Mouse (Mus musculus): ENCODE data around the gene Plk3. TPM values are rescaled to one million over a fixed set of nuclear protein-coding genes. Genes with fewer than 3 reads are reported as not detected.

Gene Plk3
- polyA plus RNA-seq, 1 experiment from 2014 or later, result 19.1 TPM

DNA sequence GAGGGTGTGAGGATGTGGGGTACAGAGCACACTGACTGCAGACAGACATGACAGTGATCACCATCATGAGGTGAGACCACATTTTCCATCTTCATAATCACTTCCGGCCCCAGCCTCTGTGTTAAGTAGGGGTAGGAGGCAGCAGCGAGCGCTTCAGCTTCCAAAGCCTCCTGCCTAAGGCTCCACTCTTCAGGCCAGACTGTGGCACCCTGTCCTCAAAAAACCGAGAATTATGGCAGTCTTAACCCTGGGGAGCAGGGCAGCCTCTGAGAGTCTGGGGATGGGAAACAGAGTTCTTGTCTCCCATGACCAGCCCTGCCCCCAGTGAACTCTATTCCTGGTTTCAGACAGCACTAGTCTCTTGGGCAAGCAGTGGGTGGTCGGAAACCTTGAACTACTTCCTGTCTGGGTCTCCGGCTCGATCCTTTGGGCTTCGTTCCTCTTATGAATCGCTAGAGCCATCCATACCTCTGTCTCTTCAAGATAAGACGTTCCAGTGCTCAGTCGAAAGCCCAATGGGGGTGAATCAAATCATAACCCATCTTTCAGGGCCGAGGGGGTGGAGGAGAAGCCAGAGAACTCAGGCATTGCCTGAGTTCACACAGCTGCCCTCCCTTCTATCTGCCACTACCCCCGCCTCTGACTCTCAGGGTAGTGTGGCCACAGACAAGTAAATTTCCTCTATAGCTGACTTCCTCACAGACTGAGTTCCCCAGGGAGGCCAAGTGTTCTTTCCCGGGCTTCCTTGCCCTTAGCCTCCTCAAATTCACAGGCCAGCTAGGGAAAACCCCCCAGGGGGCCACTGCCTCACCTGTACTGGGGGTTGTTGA lies 9.0 kb downstream of the Plk3 start:
- no peak overlapping the region for H3K4me2 ChIP-seq (ENCODE audit: low read depth, low read length)

DNA sequence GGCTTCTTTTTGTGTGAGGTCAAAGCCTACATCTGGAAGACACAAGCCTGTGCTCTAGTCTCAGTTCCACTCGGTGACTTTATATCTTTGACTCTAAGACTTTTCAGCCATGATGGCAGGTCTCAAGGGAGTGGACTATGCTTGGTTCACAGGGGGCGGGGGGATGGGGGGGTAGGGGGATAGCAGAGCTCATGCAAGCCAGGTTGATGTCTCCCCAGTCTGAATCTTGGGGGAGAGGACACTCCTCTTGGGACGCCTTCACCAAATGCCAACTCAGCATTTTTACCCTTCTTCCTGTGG lies 9.6 kb downstream of the Plk3 start:
- Histone ChIP-seq H3K27ac (ENCODE audit: low read depth, low read length) (no peak overlapping the region), H3K9ac (replicated peaks; ENCODE audit: low read depth, low read length) (no peak overlapping the region), H3K4me1 (ENCODE audit: control insufficient read depth, insufficient read depth, low read length) (peaks cover 17% of the 10 kb centered on the region; the same call in 1 of the 2 replicates), H3K27me3 (ENCODE audit: control insufficient read depth, insufficient read depth, low read length) (no peaks in the 10 kb centered on the region), H3K4me3 (ENCODE audit: low read depth, low read length) (no peak overlapping the region), H3K4me2 (ENCODE audit: low read depth, low read length) (no peak overlapping the region), H3K9me3 (ENCODE audit: control insufficient read depth, low read length) (no peaks in the 10 kb centered on the region), H3K36me3 (ENCODE audit: control insufficient read depth, insufficient read depth, low read length) (peaks cover 10% of the 10 kb centered on the region)
- 85% methylated on average over 3 of the region's 3 CpGs for WGBS
- ATAC-seq (ENCODE audit: low read depth), result no peak

More for the DNA sequence above, 9.0 kb downstream of the Plk3 start:
- no peak overlapping the region for H3K9ac ChIP-seq (replicated peaks; ENCODE audit: low read depth, low read length)
- peaks cover 14% of the 10 kb centered on the region; the same call in 1 of the 2 replicates for H3K4me1 ChIP-seq (ENCODE audit: control insufficient read depth, insufficient read depth, low read length)
- H3K36me3 ChIP-seq (ENCODE audit: control insufficient read depth, insufficient read depth, low read length), result peaks cover 10% of the 10 kb centered on the region
- no peak for ATAC-seq (ENCODE audit: low read depth)
- peak overlapping the region; percentile 56 for H3K27ac ChIP-seq (ENCODE audit: low read depth, low read length)
- H3K4me3 ChIP-seq (ENCODE audit: low read depth, low read length), result no peak overlapping the region
- WGBS, result 72% methylated on average over 14 of the region's 14 CpGs
- no peaks in the 10 kb centered on the region for H3K9me3 ChIP-seq (ENCODE audit: control insufficient read depth, low read length)
- no peaks in the 10 kb centered on the region for H3K27me3 ChIP-seq (ENCODE audit: control insufficient read depth, insufficient read depth, low read length)

DNA sequence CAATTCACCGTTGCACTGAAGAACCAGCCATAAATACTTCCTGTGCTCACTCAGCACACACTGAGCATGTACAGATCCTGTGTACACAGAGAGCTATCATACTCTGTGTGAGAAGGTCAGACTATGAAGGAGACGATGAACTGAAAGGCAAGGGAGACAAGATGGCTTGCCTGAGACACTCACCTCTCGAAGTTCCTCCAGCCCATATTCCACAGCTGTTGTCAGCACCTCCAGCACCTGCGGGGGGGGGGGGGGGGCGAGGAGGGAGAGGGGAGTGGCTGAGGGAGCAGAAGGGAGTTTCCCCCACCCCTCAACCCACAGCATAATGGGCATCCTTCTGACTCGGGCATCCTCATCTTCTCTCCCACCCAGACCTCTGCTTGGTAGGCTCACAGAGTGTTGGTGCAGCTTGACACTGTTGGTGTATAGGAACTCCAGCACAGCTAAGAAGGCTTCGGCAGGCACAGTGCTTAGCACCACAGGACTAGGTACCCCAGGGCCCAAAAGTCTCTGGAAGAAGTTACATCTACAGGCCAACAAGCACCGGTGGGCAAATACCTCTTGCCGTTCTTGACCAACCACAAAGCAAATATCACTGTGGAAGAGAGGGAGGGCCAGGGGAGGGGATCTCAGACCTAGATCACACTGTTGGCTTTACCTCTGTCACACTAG lies 10.1 kb downstream of the Plk3 start:
- Histone ChIP-seq H3K9ac (replicated peaks; ENCODE audit: low read depth, low read length) (no peak overlapping the region), H3K4me3 (ENCODE audit: low read depth, low read length) (no peak overlapping the region), H3K27me3 (ENCODE audit: control insufficient read depth, insufficient read depth, low read length) (no peaks in the 10 kb centered on the region), H3K27ac (ENCODE audit: low read depth, low read length) (no peak overlapping the region), H3K36me3 (ENCODE audit: control insufficient read depth, insufficient read depth, low read length) (peaks cover 7% of the 10 kb centered on the region), H3K9me3 (ENCODE audit: control insufficient read depth, low read length) (no peaks in the 10 kb centered on the region), H3K4me1 (ENCODE audit: control insufficient read depth, insufficient read depth, low read length) (peaks cover 17% of the 10 kb centered on the region; the same call in 1 of the 2 replicates), H3K4me2 (ENCODE audit: low read depth, low read length) (no peak overlapping the region)
- ATAC-seq (ENCODE audit: low read depth), result no peak
- 81% methylated on average over 7 of the region's 9 CpGs for WGBS

DNA sequence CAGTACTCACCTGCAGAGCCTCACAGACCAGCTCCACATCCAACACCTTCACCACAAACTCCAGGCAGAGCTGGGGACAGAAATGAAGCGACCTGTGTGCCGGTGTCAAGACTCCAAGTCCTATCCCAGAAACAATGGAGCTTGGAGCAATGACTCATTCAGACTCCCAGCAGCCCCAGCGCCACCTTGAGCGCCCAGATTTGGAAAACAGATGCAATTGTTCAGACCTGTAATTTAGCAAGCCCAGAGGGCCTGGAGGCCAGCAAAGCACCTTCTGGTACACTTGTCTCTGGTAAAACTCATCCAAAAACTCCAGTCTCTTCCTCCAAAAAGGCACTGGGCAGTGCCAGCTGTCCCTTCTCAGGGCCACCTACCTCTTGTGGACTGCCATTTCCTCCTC lies 11.6 kb downstream of the Plk3 start:
- no peak overlapping the region for H3K4me3 ChIP-seq (ENCODE audit: low read depth, low read length)
- no peak overlapping the region for H3K9ac ChIP-seq (replicated peaks; ENCODE audit: low read depth, low read length)
- H3K27me3 ChIP-seq (ENCODE audit: control insufficient read depth, insufficient read depth, low read length), result no peaks in the 10 kb centered on the region
- no peak overlapping the region for H3K4me2 ChIP-seq (ENCODE audit: low read depth, low read length)
- no peaks in the 10 kb centered on the region for H3K36me3 ChIP-seq (ENCODE audit: control insufficient read depth, insufficient read depth, low read length)
- H3K4me1 ChIP-seq (ENCODE audit: control insufficient read depth, insufficient read depth, low read length), result peaks cover 17% of the 10 kb centered on the region; the same call in 1 of the 2 replicates
- WGBS, result 86% methylated on average over 4 of the region's 4 CpGs
- no peak overlapping the region for H3K27ac ChIP-seq (ENCODE audit: low read depth, low read length)
- no peak for ATAC-seq (ENCODE audit: low read depth)
- H3K9me3 ChIP-seq (ENCODE audit: control insufficient read depth, low read length), result no peaks in the 10 kb centered on the region

DNA sequence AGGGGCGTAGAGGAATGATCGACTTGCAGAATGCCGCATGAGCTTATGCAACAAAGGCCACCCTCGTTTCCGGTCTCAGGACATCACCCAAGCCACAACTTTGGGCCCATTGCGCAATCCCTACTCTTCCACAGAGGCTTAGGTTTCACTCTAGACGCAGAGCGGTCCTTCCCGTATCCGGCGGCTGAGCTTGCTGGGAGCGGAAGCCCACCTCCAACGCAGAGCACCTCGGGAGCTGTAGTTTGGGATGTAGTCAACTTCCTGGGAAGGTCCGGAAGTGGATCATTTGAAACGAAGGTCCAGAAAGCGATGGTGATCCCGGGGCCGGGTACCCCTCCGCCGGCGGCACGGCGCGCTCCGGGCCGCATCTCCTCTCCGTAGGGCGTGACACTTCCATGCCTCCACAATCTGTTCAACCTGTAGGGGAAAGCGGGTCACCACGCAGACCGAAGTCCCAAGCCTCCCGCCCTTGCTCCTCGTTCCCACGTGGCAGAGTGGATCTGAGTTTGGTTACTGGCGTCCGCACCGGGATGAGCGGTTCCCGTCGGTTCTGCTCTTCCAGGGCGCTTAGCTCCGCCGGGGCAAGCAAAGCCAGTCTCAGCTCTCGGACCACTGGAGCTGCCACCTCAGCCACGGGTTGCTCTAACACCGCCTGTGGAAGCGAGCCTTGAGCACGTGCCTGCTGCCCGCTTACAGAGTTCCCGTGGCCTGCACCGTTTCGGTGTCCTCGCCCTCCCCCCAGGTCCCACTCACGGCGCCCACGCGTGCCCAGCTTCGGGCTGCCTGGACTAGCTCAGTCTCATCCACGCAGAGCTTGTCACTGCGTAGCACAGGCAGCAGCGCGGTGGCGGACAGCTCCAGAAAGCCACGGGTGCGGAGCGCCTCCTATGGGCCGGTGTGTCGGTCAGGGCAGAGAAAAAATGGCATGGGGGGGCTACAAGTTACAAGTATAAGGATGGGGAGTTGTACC lies 13.0 kb downstream of the Plk3 start:
- Histone ChIP-seq H3K4me2 (ENCODE audit: low read depth, low read length) (peak overlapping the region; percentile 75), H3K36me3 (ENCODE audit: control insufficient read depth, insufficient read depth, low read length) (no peaks in the 10 kb centered on the region), H3K4me1 (ENCODE audit: control insufficient read depth, insufficient read depth, low read length) (peaks cover 14% of the 10 kb centered on the region; the same call in 1 of the 2 replicates), H3K9me3 (ENCODE audit: control insufficient read depth, low read length) (no peaks in the 10 kb centered on the region), H3K4me3 (ENCODE audit: low read depth, low read length) (peak overlapping the region; percentile 66), H3K9ac (replicated peaks; ENCODE audit: low read depth, low read length) (peak overlapping the region; percentile 73), H3K27me3 (ENCODE audit: control insufficient read depth, insufficient read depth, low read length) (no peaks in the 10 kb centered on the region), H3K27ac (ENCODE audit: low read depth, low read length) (peak overlapping the region; percentile 95)
- under 1% methylated on average over 69 of the region's 69 CpGs for WGBS
- ATAC-seq (ENCODE audit: low read depth), result peak; percentile 94

DNA sequence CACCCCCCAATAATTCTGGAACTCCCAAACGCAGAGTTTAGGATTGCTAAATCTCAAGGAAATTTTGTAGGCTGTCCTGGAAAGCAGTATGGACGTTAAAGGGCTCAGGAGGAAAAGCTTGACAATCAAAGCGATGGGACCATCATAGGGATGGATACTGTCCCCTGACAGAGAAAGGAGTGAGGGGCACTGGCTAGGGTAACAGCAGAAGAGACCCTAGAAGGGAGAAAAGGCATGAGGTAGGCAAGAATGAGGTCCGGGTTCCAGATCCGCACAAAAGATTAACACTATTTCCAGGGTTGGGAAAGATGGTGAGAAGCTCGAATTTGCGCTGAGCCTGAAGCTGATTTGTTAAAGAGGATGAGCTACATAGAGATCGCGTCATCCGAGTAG lies 13.7 kb downstream of the Plk3 start:
- Histone ChIP-seq H3K36me3 (ENCODE audit: control insufficient read depth, insufficient read depth, low read length) (no peaks in the 10 kb centered on the region), H3K4me2 (ENCODE audit: low read depth, low read length) (peak overlapping the region; percentile 75), H3K4me3 (ENCODE audit: low read depth, low read length) (peak overlapping the region; percentile 66), H3K9ac (replicated peaks; ENCODE audit: low read depth, low read length) (peak overlapping the region; percentile 73), H3K9me3 (ENCODE audit: control insufficient read depth, low read length) (no peaks in the 10 kb centered on the region), H3K27ac (ENCODE audit: low read depth, low read length) (peak overlapping the region; percentile 95), H3K27me3 (ENCODE audit: control insufficient read depth, insufficient read depth, low read length) (no peaks in the 10 kb centered on the region), H3K4me1 (ENCODE audit: control insufficient read depth, insufficient read depth, low read length) (peaks cover 7% of the 10 kb centered on the region; the same call in 1 of the 2 replicates)
- 5% methylated on average over 10 of the region's 10 CpGs for WGBS
- ATAC-seq (ENCODE audit: low read depth), result peak; percentile 18

DNA sequence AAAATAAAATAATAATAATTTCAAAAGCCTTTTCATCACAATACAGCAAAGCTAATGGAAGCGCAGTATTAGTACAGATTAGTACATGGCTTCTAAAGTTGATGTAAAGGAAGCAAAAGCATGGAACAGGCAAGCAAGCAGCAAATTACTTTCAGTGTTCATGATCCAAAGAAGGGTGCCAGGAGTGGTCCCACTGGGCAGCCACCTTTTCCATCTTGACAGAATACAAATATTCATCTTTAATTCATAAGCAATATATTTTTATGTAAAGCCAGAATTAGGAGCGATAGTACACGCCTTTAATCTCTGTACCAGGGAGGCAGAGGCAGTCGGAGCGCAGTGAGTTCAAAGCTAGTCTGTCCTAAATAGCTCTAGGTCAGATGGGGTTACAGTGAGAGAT lies 14.1 kb downstream of the Plk3 start:
- peak overlapping the region; percentile 75 for H3K4me2 ChIP-seq (ENCODE audit: low read depth, low read length)

DNA sequence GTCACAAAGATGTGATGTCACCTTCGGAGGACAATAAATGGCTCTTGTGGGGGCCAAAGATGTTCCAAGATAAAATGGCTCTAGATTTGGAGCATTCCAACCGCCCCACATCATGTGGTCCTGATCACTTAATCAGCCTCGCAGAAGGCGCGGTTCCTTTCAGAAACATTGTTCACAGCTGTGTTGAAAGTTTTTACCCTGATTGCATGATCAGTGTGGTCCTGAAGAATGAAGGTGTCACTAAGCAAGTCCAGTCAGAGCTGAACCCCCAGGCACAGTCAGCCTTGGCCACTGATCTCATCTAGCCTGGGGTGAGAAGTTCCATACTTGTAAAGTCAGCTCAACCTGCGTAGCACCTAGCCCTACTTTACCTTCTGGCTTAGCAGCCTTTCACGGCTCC lies 15.8 kb downstream of the Plk3 start:
- no peaks in the 10 kb centered on the region for H3K9me3 ChIP-seq (ENCODE audit: control insufficient read depth, low read length)
- no peak overlapping the region for H3K4me2 ChIP-seq (ENCODE audit: low read depth, low read length)
- no peak overlapping the region for H3K9ac ChIP-seq (replicated peaks; ENCODE audit: low read depth, low read length)
- no peaks in the 10 kb centered on the region for H3K27me3 ChIP-seq (ENCODE audit: control insufficient read depth, insufficient read depth, low read length)
- no peak overlapping the region for H3K27ac ChIP-seq (ENCODE audit: low read depth, low read length)
- peaks cover 5% of the 10 kb centered on the region; the same call in 1 of the 2 replicates for H3K4me1 ChIP-seq (ENCODE audit: control insufficient read depth, insufficient read depth, low read length)
- no peak overlapping the region for H3K4me3 ChIP-seq (ENCODE audit: low read depth, low read length)
- WGBS, result 97% methylated on average over 7 of the region's 7 CpGs
- H3K36me3 ChIP-seq (ENCODE audit: control insufficient read depth, insufficient read depth, low read length), result no peaks in the 10 kb centered on the region; the same call in 1 of the 2 replicates
- no peak for ATAC-seq (ENCODE audit: low read depth)

More for the DNA sequence above, 14.1 kb downstream of the Plk3 start:
- peak overlapping the region; percentile 66 for H3K4me3 ChIP-seq (ENCODE audit: low read depth, low read length)
- peak overlapping the region; percentile 73 for H3K9ac ChIP-seq (replicated peaks; ENCODE audit: low read depth, low read length)
- no peaks in the 10 kb centered on the region for H3K36me3 ChIP-seq (ENCODE audit: control insufficient read depth, insufficient read depth, low read length)
- H3K4me1 ChIP-seq (ENCODE audit: control insufficient read depth, insufficient read depth, low read length), result peaks cover 5% of the 10 kb centered on the region; the same call in 1 of the 2 replicates
- 0 out of 2 replicates have a peak, but pooled peaks have one; percentile 9 for ATAC-seq (ENCODE audit: low read depth)
- H3K9me3 ChIP-seq (ENCODE audit: control insufficient read depth, low read length), result no peaks in the 10 kb centered on the region
- peak overlapping the region; percentile 95 for H3K27ac ChIP-seq (ENCODE audit: low read depth, low read length)
- WGBS, result 72% methylated on average over 5 of the region's 5 CpGs
- no peaks in the 10 kb centered on the region for H3K27me3 ChIP-seq (ENCODE audit: control insufficient read depth, insufficient read depth, low read length)

Measured in neural tube, embryonic 14.5 days (tissue).